Comparison of ENCODE assay signal across 10 mouse cellular contexts in the genomic region with DNA sequence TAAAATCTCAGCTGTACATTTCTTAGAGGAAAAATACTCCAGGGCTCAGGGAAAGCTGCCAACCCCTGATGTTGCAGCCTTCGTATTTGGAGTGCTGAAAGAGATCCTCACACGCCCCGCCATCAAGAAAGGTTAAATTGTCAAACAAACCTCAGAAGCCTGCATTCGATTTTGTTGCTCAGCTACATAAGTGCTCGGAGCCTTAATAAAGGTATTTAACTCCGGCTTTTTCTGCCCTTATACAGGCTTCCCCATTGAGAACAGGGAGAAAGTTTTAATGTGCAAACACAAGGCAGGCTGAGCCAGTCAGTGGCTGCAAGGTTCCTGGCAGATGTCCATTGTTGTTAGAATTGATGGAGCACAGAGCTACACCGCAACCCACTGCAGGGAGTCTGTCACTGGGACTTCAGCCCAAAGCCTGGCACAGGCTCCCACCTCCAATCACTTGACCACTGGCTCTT.
DNase-seq lines count a peak whose midpoint lies in the region; ATAC-seq and TF ChIP-seq lines count a peak whose summit lies in the region.
"Had no signal": no experiment of that assay in that cellular context is flagged by ENCODE, and none has a peak within 500 bp of the region (broad histone marks: within the 10 kb centered on the region; RNA-seq: fewer than 3 reads in every experiment).

No protein-coding gene starts in this region.

- no peaks in the 10 kb centered on the region for H3K9me3 ChIP-seq in kidney, embryonic 15.5 days (replicated peaks)
- H3K9me3 ChIP-seq in embryonic facial prominence, embryonic 11.5 days (replicated peaks; ENCODE audit: control insufficient read depth, low read length), result no peaks in the 10 kb centered on the region
- no peaks in the 10 kb centered on the region for H3K9me3 ChIP-seq in limb, embryonic 14.5 days (ENCODE audit: control insufficient read depth, low read length)
- H3K9me3 ChIP-seq: liver, embryonic 13.5 days had no signal

- no peak for DNase-seq in kidney, adult 11 months
- peak; percentile 42 for DNase-seq in cerebellum, adult 11-12 months
- peak; percentile 40 for DNase-seq in embryonic facial prominence, embryonic 11.5 days (ENCODE audit: low spot score)
- peak; percentile 94 for DNase-seq in limb, embryonic 14.5 days (ENCODE audit: low spot score)
- DNase-seq in spleen, adult 12 weeks (ENCODE audit: low spot score), result no peak
- DNase-seq in right cerebral cortex, adult 18-20 months, result no peak
- no peak for DNase-seq in left cerebral cortex, adult 2 months (ENCODE audit: extremely low spot score in 1 of 2, low spot score in 2 of 2)
- DNase-seq: liver, embryonic 13.5 days had no signal

- H3K9ac ChIP-seq in kidney, embryonic 15.5 days, result no peak overlapping the region
- no peak overlapping the region for H3K9ac ChIP-seq in embryonic facial prominence, embryonic 11.5 days (replicated peaks; ENCODE audit: low read length)
- H3K9ac ChIP-seq in limb, embryonic 14.5 days (ENCODE audit: low read depth, low read length, severe bottlenecking), result no peak overlapping the region
- H3K9ac ChIP-seq: liver, embryonic 13.5 days had no signal

- intact Hi-C loops in left cerebral cortex, adult 2 months (cut with DNase I), result no loop called here

- no peak for ATAC-seq in kidney, embryonic 15.5 days (replicated peaks; ENCODE audit: low FRiP score)
- ATAC-seq in embryonic facial prominence, embryonic 11.5 days (replicated peaks; ENCODE audit: insufficient number of reproducible peaks, low FRiP score, low TSS enrichment, low read depth), result no peak
- peak; percentile 67 for ATAC-seq in limb, embryonic 14.5 days (ENCODE audit: low FRiP score, low read depth)

- no peak for TF ChIP-seq POLR2A in limb, embryonic 14.5 days (IDR thresholded peaks at IDR 0.05; ENCODE audit: borderline replicate concordance, extremely low read depth, insufficient read depth, insufficient read length)

- 0 out of 2 replicates have a peak overlapping the region, but pooled peaks have one; percentile 22 for H3K27ac ChIP-seq in kidney, embryonic 15.5 days
- H3K27ac ChIP-seq in embryonic facial prominence, embryonic 11.5 days (replicated peaks; ENCODE audit: low read depth, low read length), result peak overlapping the region; percentile 42; the same call in 1 of the 2 replicates
- peak overlapping the region; percentile 78 for H3K27ac ChIP-seq in limb, embryonic 14.5 days (replicated peaks; ENCODE audit: low read depth, low read length)
- no peak overlapping the region for H3K27ac ChIP-seq in left cerebral cortex, adult 2 months
- H3K27ac ChIP-seq: liver, embryonic 13.5 days had no signal

- H3K4me2 ChIP-seq in kidney, embryonic 15.5 days, result no peak overlapping the region
- H3K4me2 ChIP-seq in embryonic facial prominence, embryonic 11.5 days (ENCODE audit: low read depth, low read length), result no peak overlapping the region
- peak overlapping the region; percentile 35 for H3K4me2 ChIP-seq in limb, embryonic 14.5 days (replicated peaks; ENCODE audit: low read depth, low read length, severe bottlenecking)
- H3K4me2 ChIP-seq: liver, embryonic 13.5 days had no signal

- H3K36me3 ChIP-seq in kidney, embryonic 15.5 days, result no peaks in the 10 kb centered on the region
- H3K36me3 ChIP-seq in embryonic facial prominence, embryonic 11.5 days (replicated peaks; ENCODE audit: control insufficient read depth, insufficient read depth, low read depth, low read length), result no peaks in the 10 kb centered on the region
- no peaks in the 10 kb centered on the region for H3K36me3 ChIP-seq in limb, embryonic 14.5 days (ENCODE audit: control insufficient read depth, insufficient read depth, low read length)
- H3K36me3 ChIP-seq: liver, embryonic 13.5 days had no signal

- H3K4me1 ChIP-seq in kidney, embryonic 15.5 days, result peaks cover 15% of the 10 kb centered on the region
- H3K4me1 ChIP-seq in embryonic facial prominence, embryonic 11.5 days (ENCODE audit: control insufficient read depth, insufficient read depth, low read length), result no peaks in the 10 kb centered on the region
- peaks cover 69% of the 10 kb centered on the region for H3K4me1 ChIP-seq in limb, embryonic 14.5 days (ENCODE audit: control insufficient read depth, insufficient read depth, low read length)
- H3K4me1 ChIP-seq: liver, embryonic 13.5 days had no signal

- H3K27me3 ChIP-seq in kidney, embryonic 15.5 days, result no peaks in the 10 kb centered on the region
- H3K27me3 ChIP-seq in embryonic facial prominence, embryonic 11.5 days (ENCODE audit: control insufficient read depth, insufficient read depth, low read length), result no peaks in the 10 kb centered on the region
- no peaks in the 10 kb centered on the region for H3K27me3 ChIP-seq in limb, embryonic 14.5 days (ENCODE audit: control insufficient read depth, insufficient read depth, low read length)
- H3K27me3 ChIP-seq: liver, embryonic 13.5 days had no signal

- TF ChIP-seq CTCF in left cerebral cortex, adult 2 months (IDR thresholded peaks at IDR 0.05), result no peak

- 50% methylated on average over 7 of the region's 7 CpGs for WGBS in kidney, embryonic 15.5 days
- 46% methylated on average over 7 of the region's 7 CpGs for WGBS in embryonic facial prominence, embryonic 11.5 days
- 8% methylated on average over 7 of the region's 7 CpGs for WGBS in limb, embryonic 14.5 days

- H3K4me3 ChIP-seq in kidney, embryonic 15.5 days (replicated peaks), result no peak overlapping the region
- no peak overlapping the region for H3K4me3 ChIP-seq in embryonic facial prominence, embryonic 11.5 days (ENCODE audit: low read depth, low read length)
- no peak overlapping the region for H3K4me3 ChIP-seq in limb, embryonic 14.5 days (replicated peaks; ENCODE audit: low read length)
- H3K4me3 ChIP-seq in left cerebral cortex, adult 2 months, result no peak overlapping the region
- H3K4me3 ChIP-seq: erythroblast, embryonic 14.5 days; liver, embryonic 13.5 days had no signal

Comparison
In these comparisons a context has a peak if more than half of its experiments do, and no peak if none do; other contexts are left out.
1. DNase-seq: peak in cerebellum, adult 11-12 months (single experiment), embryonic facial prominence, embryonic 11.5 days (single experiment) and limb, embryonic 14.5 days (single experiment); none in kidney, adult 11 months (single experiment), spleen, adult 12 weeks (single experiment), right cerebral cortex, adult 18-20 months (single experiment) and left cerebral cortex, adult 2 months (0 of 2).